Mouse (Mus musculus): ENCODE measurements around the gene Slc4a1.

- TF ChIP-seq CTCF (IDR thresholded peaks at IDR 0.05; ENCODE audit: insufficient read depth, low read depth, low read length) (no peak), POLR2A (IDR thresholded peaks at IDR 0.05; ENCODE audit: insufficient read depth, low read depth, low read length) (no peak)
Observed at GRCm38 (mm10) chr11:102396263-102396662, 30.3 kb upstream of the Slc4a1 start.
